Mouse (Mus musculus) central nervous system, embryonic 14 days (tissue): ENCODE measurements around the gene Ugt2a3. TPM values are rescaled to one million over a fixed set of nuclear protein-coding genes. Genes with fewer than 3 reads are reported as not detected.

Experiments used
- polyA plus RNA-seq: library from polyadenylated mRNA; depleted of rRNA; stranded (reverse); fragments of >200 nt; gene quantifications from 2 replicates; pipeline ENCODE4 v1.2.3, GENCODE M21; 2012; rRNA removed

Ugt2a3 gene
- polyA plus RNA-seq = not detected in 2 replicates

GRCm38 (mm10) chr5:87336961-87337697 lies at the start of gene Ugt2a3:
Ugt2a3 (minus strand) TSS chr5:87337195.

Other genes with a start within 250 kb of the Ugt2a3 start
- not detected in 2 replicates for gene Ugt2b36, start 244.6 kb downstream of the Ugt2a3 start, polyA plus RNA-seq
- gene Ugt2b5, start 196.9 kb downstream of the Ugt2a3 start, polyA plus RNA-seq = 0.04 TPM in 1 of 2 replicates, not detected in the other
- not detected in 2 replicates for gene Ugt2b37, start 82.4 kb downstream of the Ugt2a3 start, polyA plus RNA-seq
- not detected in 2 replicates for gene Ugt2b38, start 87.0 kb upstream of the Ugt2a3 start, polyA plus RNA-seq
- 0.33 TPM in 1 of 2 replicates, not detected in the other for gene Ugt2a2, start 145.1 kb upstream of the Ugt2a3 start, polyA plus RNA-seq
- not detected in 2 replicates for gene Gm43638, start 149.6 kb upstream of the Ugt2a3 start, polyA plus RNA-seq
- gene Ugt2a1, start 153.7 kb upstream of the Ugt2a3 start, polyA plus RNA-seq = 0.26 TPM in 1 of 2 replicates, not detected in the other
- not detected in 2 replicates for gene Sult1b1, start 201.0 kb upstream of the Ugt2a3 start, polyA plus RNA-seq
- gene Sult1d1, start 231.8 kb upstream of the Ugt2a3 start, polyA plus RNA-seq = not detected in 2 replicates